Mouse (Mus musculus): ENCODE results near the gene Glp2r. TPM values are rescaled to one million over a fixed set of nuclear protein-coding genes. Genes with fewer than 3 reads are reported as not detected.

The Glp2r gene
- polyA plus RNA-seq (2012; rRNA removed; ENCODE audit: low replicate concordance), result 0.04 TPM in 1 of 2 replicates, not detected in the other

DNA sequence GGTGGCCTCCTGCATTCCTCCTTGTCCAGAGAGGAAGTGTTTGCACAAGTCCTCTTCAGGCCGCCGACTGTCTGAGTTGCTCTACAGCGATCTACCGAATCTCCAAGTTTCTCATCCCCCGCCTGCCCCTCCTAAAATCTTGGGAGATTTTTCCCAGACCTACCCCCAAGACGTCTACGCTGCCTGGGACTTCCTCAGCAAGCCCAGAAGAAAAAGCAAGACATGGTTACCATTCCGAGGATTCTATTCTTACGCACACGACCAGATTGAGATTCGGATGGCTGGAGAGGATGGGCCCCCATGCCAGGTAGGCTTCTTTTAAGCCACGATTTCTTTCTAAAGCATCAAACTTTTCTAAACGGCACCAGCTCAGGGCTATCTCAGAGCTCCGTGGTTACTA is at the start of gene Glp2r:
TSS of gene Glp2r (minus strand) at position 101 of the 400 bp plus-strand sequence.

DNA sequence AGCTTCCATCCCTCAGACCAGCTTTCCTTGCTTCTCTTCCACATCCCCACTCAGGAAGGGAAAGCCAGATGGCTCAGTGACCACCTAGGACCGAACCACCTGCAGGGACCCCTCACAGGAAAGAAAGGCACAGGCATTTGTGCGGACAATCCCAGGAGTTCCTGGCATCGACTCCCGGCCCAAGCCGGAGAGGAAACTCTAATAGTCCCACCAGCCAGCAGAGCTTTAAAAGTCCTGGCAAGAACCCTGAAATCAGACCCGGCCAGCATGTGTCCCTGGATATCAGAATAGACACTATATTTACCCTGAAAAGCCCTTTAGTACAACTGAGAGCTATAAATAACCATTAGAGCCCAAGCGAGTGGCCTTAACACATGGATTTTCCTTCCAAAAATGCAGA is 27.0 kb upstream of the Glp2r start, which contains the start of gene Dhrs7c:
TSS of gene Dhrs7c (plus strand) at position 257 of the 400 bp plus-strand sequence.

DNA sequence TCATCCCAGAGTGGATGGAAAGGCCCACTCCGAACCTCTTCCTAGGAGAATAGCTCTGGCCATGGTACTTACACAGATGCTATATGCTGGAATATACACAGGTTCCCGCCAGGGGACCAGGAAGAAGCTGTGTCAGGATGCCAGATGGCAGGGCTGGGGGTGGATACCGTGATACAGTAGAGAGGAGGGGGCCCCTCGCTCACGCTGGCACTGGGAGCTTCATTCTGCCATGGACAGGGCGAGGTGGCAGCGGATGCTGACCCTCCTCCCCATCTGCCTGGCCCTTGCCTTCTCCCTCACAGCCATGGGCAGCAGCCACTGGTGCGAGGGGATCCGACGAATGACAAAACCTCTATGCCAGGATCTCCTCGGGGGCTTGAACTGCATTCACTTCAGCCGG is 3.4 kb upstream of the Glp2r start, which contains the start of gene Gsg1l2:
TSS of gene Gsg1l2 (plus strand) at position 230 of the 400 bp plus-strand sequence.

DNA sequence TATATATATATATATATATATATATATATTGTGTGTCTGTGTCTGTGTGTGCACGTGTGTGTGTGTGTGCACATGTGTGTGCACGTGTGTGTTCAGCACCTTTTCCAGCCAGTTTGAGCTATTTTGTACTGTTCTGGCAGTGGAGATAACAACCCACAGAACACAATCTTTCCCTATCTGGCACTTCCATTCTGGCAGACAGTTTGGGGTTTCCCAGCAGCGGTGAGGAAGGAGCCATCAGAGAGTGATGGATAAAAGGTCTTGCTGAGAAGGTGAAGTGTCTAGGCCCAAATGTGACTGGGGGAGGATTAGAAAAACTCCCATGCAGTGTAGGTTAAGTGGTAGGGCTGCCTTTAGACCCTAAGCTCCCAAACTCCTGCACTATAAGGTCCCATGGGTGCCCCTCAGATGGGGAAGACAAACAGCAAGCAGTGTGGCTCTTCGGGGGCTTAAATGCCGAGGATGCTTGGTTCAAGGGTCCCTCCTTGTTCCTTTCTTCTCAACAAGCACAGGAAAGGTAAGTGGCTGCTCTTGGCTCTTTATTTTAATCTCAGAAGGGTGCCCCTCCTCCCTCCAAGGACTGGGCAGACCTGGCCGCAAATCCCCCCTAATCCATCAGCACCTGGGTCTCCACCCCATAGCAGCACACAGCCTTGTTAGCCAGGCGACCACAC is 76.1 kb downstream of the Glp2r start, which contains the start of gene Rcvrn:
TSS of gene Rcvrn (plus strand) at position 624 of the 674 bp plus-strand sequence.

Other genes with a start within 250 kb of the Glp2r start
- 0.19 TPM in 1 of 2 replicates, not detected in the other for gene Rcvrn, start 75.8 kb downstream of the Glp2r start, polyA plus RNA-seq (2012; rRNA removed; ENCODE audit: low replicate concordance)
- gene Gsg1l2, start 3.5 kb upstream of the Glp2r start, polyA plus RNA-seq (2012; rRNA removed; ENCODE audit: low replicate concordance), result not detected in 2 replicates
- gene Dhrs7c, start 27.0 kb upstream of the Glp2r start, polyA plus RNA-seq (2012; rRNA removed; ENCODE audit: low replicate concordance), result 58.0 TPM in 1 of 2 replicates, not detected in the other
- 1.0 and 1.4 TPM in 2 replicates for gene Usp43, start 151.0 kb upstream of the Glp2r start, polyA plus RNA-seq (2012; rRNA removed; ENCODE audit: low replicate concordance)
- gene Cfap52, start 194.5 kb upstream of the Glp2r start, polyA plus RNA-seq (2012; rRNA removed; ENCODE audit: low replicate concordance), result not detected in 2 replicates
- gene Stx8, start 195.0 kb upstream of the Glp2r start, polyA plus RNA-seq (2012; rRNA removed; ENCODE audit: low replicate concordance), result 3.1 and 7.3 TPM in 2 replicates